Mouse (Mus musculus) bone marrow macrophage, adult 2 months (primary cell): Measurements from ENCODE around the gene Stub1.

ENCODE experiments used
- CTCF ChIP-seq: IDR thresholded peaks from 2 replicates; pipeline ENCODE4 v1.5.1; 2012; ENCODE audit warnings: low read depth, mild to moderate bottlenecking, low read length, moderate library complexity
- POLR2A ChIP-seq: IDR thresholded peaks from 2 replicates; pipeline ENCODE4 v1.6.1; 2012; ENCODE audit warnings: mild to moderate bottlenecking, low read depth, low read length, borderline replicate concordance

GRCm38 (mm10) chr17:25867836-25868600 is 34.8 kb upstream of the Stub1 start:
- TF ChIP-seq CTCF = no peak
- TF ChIP-seq POLR2A = no peak
